Mouse (Mus musculus) ES-Bruce4 (cell line): ENCODE measurements around the gene Cep83.

Experiments
- CTCF ChIP-seq: IDR thresholded peaks from one replicate; pipeline ENCODE4 v1.8.1; 2011; ENCODE audit warnings: low read depth, low read length
- EP300 ChIP-seq: IDR thresholded peaks from 2 replicates; pipeline ENCODE4 v1.6.1; 2011; ENCODE audit warnings: low read depth, low read length; ENCODE audit not compliant: insufficient read depth
- POLR2A ChIP-seq: IDR thresholded peaks from one replicate; pipeline ENCODE4 v1.8.1; 2011; ENCODE audit warnings: low read length; ENCODE audit not compliant: insufficient read depth

- TF ChIP-seq POLR2A: no peak
- no peak for TF ChIP-seq EP300
- no peak for TF ChIP-seq CTCF
Measured at GRCm38 (mm10) chr10:94640067-94640466, 48.4 kb upstream of the Cep83 start.
